Mouse (Mus musculus): ENCODE results near the gene Efr3b. TPM values are rescaled to one million over a fixed set of nuclear protein-coding genes. Genes with fewer than 3 reads are reported as not detected.

The Efr3b gene
- total and polyA plus RNA-seq, 2 experiments from 2014 or later, result 29.0 to 159 TPM

GRCm38 (mm10) chr12:4058321-4058720, 19.6 kb upstream of the Efr3b start:
- WGBS, result 55% methylated on average over 9 of the region's 9 CpGs
- Histone ChIP-seq H3K9me3 (ENCODE audit: low read length) (no peaks in the 10 kb centered on the region), H3K4me3 (ENCODE audit: low read length) (no peak overlapping the region), H3K27ac (no peak overlapping the region), H3K4me1 (ENCODE audit: insufficient read depth, low read length) (no peaks in the 10 kb centered on the region), H3K9ac (replicated peaks; ENCODE audit: low read length) (no peak overlapping the region), H3K27me3 (ENCODE audit: insufficient read depth, low read length) (no peaks in the 10 kb centered on the region), H3K4me2 (ENCODE audit: low read depth, low read length) (no peak overlapping the region), H3K36me3 (ENCODE audit: insufficient read depth, low read length) (no peaks in the 10 kb centered on the region)
- DNase-seq (ENCODE audit: low spot score), result peak; percentile 22
- no peak for TF ChIP-seq CTCF (IDR thresholded peaks at IDR 0.05; ENCODE audit: low read depth)
- ATAC-seq, result no peak

- no peaks in the 10 kb centered on the region for H3K9me3 ChIP-seq (ENCODE audit: low read length)
- DNase-seq (ENCODE audit: low spot score), result no peak
- no peak for ATAC-seq
Observed at GRCm38 (mm10) chr12:4054845-4055244, 16.1 kb upstream of the Efr3b start.

GRCm38 (mm10) chr12:4053643-4054042, 14.9 kb upstream of the Efr3b start:
- H3K9ac ChIP-seq (replicated peaks; ENCODE audit: low read length), result no peak overlapping the region
- H3K27ac ChIP-seq, result no peak overlapping the region
- 93% methylated on average over 3 of the region's 3 CpGs for WGBS
- H3K27me3 ChIP-seq (ENCODE audit: insufficient read depth, low read length), result no peaks in the 10 kb centered on the region
- DNase-seq (ENCODE audit: low spot score), result no peak
- H3K4me3 ChIP-seq (ENCODE audit: low read length), result no peak overlapping the region
- no peaks in the 10 kb centered on the region for H3K36me3 ChIP-seq (ENCODE audit: insufficient read depth, low read length)
- H3K9me3 ChIP-seq (ENCODE audit: low read length), result no peaks in the 10 kb centered on the region
- no peaks in the 10 kb centered on the region for H3K4me1 ChIP-seq (ENCODE audit: insufficient read depth, low read length)
- no peak for TF ChIP-seq CTCF (IDR thresholded peaks at IDR 0.05; ENCODE audit: low read depth)
- no peak overlapping the region for H3K4me2 ChIP-seq (ENCODE audit: low read depth, low read length)
- ATAC-seq, result no peak

More at GRCm38 (mm10) chr12:4054845-4055244, 16.1 kb upstream of the Efr3b start:
- Histone ChIP-seq H3K4me2 (ENCODE audit: low read depth, low read length) (no peak overlapping the region), H3K27me3 (ENCODE audit: insufficient read depth, low read length) (no peaks in the 10 kb centered on the region), H3K4me3 (ENCODE audit: low read length) (no peak overlapping the region), H3K4me1 (ENCODE audit: insufficient read depth, low read length) (no peaks in the 10 kb centered on the region), H3K9ac (replicated peaks; ENCODE audit: low read length) (no peak overlapping the region), H3K36me3 (ENCODE audit: insufficient read depth, low read length) (no peaks in the 10 kb centered on the region), H3K27ac (no peak overlapping the region)
- TF ChIP-seq CTCF (IDR thresholded peaks at IDR 0.05; ENCODE audit: low read depth), result no peak
- 43% methylated on average over 4 of the region's 4 CpGs for WGBS

DNA sequence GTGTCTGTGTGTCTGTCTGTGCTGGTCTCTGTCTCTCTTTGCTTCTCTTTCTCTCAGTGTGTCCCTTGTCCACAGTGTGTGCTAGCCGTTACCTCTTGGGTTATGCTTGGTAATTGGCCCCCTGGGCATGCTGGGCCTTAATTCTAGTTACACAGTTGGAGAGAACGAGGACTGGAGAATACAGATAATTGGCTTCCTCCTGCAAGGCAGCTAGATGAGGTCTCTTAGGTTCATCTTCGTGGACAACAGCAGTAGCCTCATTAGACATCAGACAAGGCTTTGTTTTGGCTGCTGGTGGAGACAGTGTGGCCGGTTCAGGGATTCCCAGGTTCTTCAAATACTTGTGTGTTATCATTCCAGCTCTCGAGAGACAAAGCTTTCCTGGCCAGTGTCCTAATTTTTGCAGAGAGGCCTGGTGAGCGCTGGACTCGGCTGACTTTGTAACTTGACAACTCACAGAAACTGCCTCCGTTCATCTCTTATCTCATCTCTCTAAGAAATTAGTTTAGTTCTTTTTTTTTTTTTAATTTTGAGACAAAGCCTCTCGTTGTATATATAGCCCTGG, 12.2 kb upstream of the Efr3b start:
- no peak overlapping the region for H3K4me3 ChIP-seq (ENCODE audit: low read length)
- H3K27ac ChIP-seq, result no peak overlapping the region
- TF ChIP-seq CTCF (IDR thresholded peaks at IDR 0.05; ENCODE audit: low read depth), result no peak
- no peak overlapping the region for H3K9ac ChIP-seq (replicated peaks; ENCODE audit: low read length)
- H3K9me3 ChIP-seq (ENCODE audit: low read length), result no peaks in the 10 kb centered on the region
- no peak for ATAC-seq
- 57% methylated on average over 9 of the region's 9 CpGs for WGBS
- H3K27me3 ChIP-seq (ENCODE audit: insufficient read depth, low read length), result no peaks in the 10 kb centered on the region
- no peak for DNase-seq (ENCODE audit: low spot score)
- no peaks in the 10 kb centered on the region for H3K36me3 ChIP-seq (ENCODE audit: insufficient read depth, low read length)
- H3K4me1 ChIP-seq (ENCODE audit: insufficient read depth, low read length), result no peaks in the 10 kb centered on the region
- H3K4me2 ChIP-seq (ENCODE audit: low read depth, low read length), result no peak overlapping the region

DNA sequence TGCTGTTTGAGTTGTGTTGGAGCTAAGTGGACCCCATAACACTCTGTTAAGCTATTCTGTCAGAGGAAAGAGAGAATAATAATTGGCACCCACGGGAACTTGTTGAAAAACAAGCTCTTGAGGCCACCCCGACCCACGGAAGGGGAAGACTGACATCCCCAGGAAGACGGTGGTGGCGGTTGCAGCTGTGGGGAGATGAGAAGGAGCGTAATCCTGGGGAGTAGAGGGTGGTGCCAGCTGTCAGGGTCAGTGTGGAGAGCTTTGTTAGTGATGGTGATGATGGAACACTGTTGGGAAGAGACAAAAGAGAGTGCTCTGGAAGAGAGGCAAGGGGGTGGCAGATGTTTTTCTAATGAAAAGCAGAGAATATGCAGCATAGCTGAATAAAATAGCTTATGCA, 9.3 kb upstream of the Efr3b start:
- no peaks in the 10 kb centered on the region for H3K27me3 ChIP-seq (ENCODE audit: insufficient read depth, low read length)
- H3K4me3 ChIP-seq (ENCODE audit: low read length), result no peak overlapping the region
- ATAC-seq (no peak), DNase-seq (ENCODE audit: low spot score) (no peak)
- WGBS, result 43% methylated on average over 6 of the region's 6 CpGs
- no peaks in the 10 kb centered on the region for H3K36me3 ChIP-seq (ENCODE audit: insufficient read depth, low read length)
- H3K9me3 ChIP-seq (ENCODE audit: low read length), result no peaks in the 10 kb centered on the region
- TF ChIP-seq CTCF (IDR thresholded peaks at IDR 0.05; ENCODE audit: low read depth), result no peak
- H3K4me1 ChIP-seq (ENCODE audit: insufficient read depth, low read length), result no peaks in the 10 kb centered on the region
- H3K9ac ChIP-seq (replicated peaks; ENCODE audit: low read length), result no peak overlapping the region
- H3K4me2 ChIP-seq (ENCODE audit: low read depth, low read length), result no peak overlapping the region
- no peak overlapping the region for H3K27ac ChIP-seq

- WGBS, result 88% methylated on average over 1 of the region's 1 CpGs
- H3K9me3 ChIP-seq (ENCODE audit: low read length), result no peaks in the 10 kb centered on the region
- no peak overlapping the region for H3K4me3 ChIP-seq (ENCODE audit: low read length)
- H3K9ac ChIP-seq (replicated peaks; ENCODE audit: low read length), result no peak overlapping the region
- DNase-seq (ENCODE audit: low spot score), result no peak
- no peaks in the 10 kb centered on the region for H3K36me3 ChIP-seq (ENCODE audit: insufficient read depth, low read length)
- no peak overlapping the region for H3K27ac ChIP-seq
- H3K4me1 ChIP-seq (ENCODE audit: insufficient read depth, low read length), result no peaks in the 10 kb centered on the region
- H3K27me3 ChIP-seq (ENCODE audit: insufficient read depth, low read length), result no peaks in the 10 kb centered on the region
- TF ChIP-seq CTCF (IDR thresholded peaks at IDR 0.05; ENCODE audit: low read depth), result no peak
- no peak overlapping the region for H3K4me2 ChIP-seq (ENCODE audit: low read depth, low read length)
- no peak for ATAC-seq
Observed at GRCm38 (mm10) chr12:4045992-4046391, 7.3 kb upstream of the Efr3b start.

GRCm38 (mm10) chr12:4042411-4042810, 3.7 kb upstream of the Efr3b start:
- no peak overlapping the region for H3K4me3 ChIP-seq (ENCODE audit: low read length)
- no peak overlapping the region for H3K4me2 ChIP-seq (ENCODE audit: low read depth, low read length)
- H3K9ac ChIP-seq (replicated peaks; ENCODE audit: low read length), result no peak overlapping the region
- ATAC-seq (no peak), DNase-seq (ENCODE audit: low spot score) (no peak)
- 70% methylated on average over 5 of the region's 5 CpGs for WGBS
- no peaks in the 10 kb centered on the region for H3K27me3 ChIP-seq (ENCODE audit: insufficient read depth, low read length)
- TF ChIP-seq CTCF (IDR thresholded peaks at IDR 0.05; ENCODE audit: low read depth), result no peak
- H3K36me3 ChIP-seq (ENCODE audit: insufficient read depth, low read length), result no peaks in the 10 kb centered on the region
- H3K4me1 ChIP-seq (ENCODE audit: insufficient read depth, low read length), result peaks cover 6% of the 10 kb centered on the region
- no peaks in the 10 kb centered on the region for H3K9me3 ChIP-seq (ENCODE audit: low read length)
- H3K27ac ChIP-seq, result no peak overlapping the region
